Mouse (Mus musculus) stomach, embryonic 15.5 days (tissue): ENCODE data around the gene Evc2. TPM values are rescaled to one million over a fixed set of nuclear protein-coding genes. Genes with fewer than 3 reads are reported as not detected.

Experiments used
- ATAC-seq: fragments of 200-750 bp; cut with Nextera tagmentation; 2 replicates; pipeline ENCODE4 v1.8.0; 2017; ENCODE audit warnings: low read depth, moderate number of reproducible peaks, moderate TSS enrichment; ENCODE audit not compliant: insufficient read depth, low FRiP score
- H3K27ac ChIP-seq: fragments of 300-500 bp; sonication (generic); 2 replicates; pipeline ENCODE4 v1.5.1; 2015; ENCODE audit warnings: mild to moderate bottlenecking, inconsistent platforms
- H3K27me3 ChIP-seq: fragments of 300-500 bp; sonication (generic); replicated peaks from 2 replicates; pipeline ENCODE4 v1.6.1; 2015; ENCODE audit warnings: inconsistent platforms
- H3K36me3 ChIP-seq: fragments of 300-500 bp; sonication (generic); 2 replicates; pipeline ENCODE4 v1.6.1; 2015; ENCODE audit warnings: inconsistent platforms
- H3K4me1 ChIP-seq: fragments of 300-500 bp; sonication (generic); 2 replicates; pipeline ENCODE4 v1.6.1; 2015; ENCODE audit warnings: inconsistent platforms
- H3K4me2 ChIP-seq: fragments of 300-500 bp; sonication (generic); 2 replicates; pipeline ENCODE4 v1.6.1; 2015; ENCODE audit warnings: mild to moderate bottlenecking, inconsistent platforms
- H3K4me3 ChIP-seq: fragments of 300-500 bp; sonication (generic); replicated peaks from 2 replicates; pipeline ENCODE4 v1.5.1; 2015; ENCODE audit warnings: inconsistent platforms
- H3K9ac ChIP-seq: fragments of 300-500 bp; sonication (generic); 2 replicates; pipeline ENCODE4 v1.6.1; 2015; ENCODE audit warnings: inconsistent platforms
- H3K9me3 ChIP-seq: fragments of 300-500 bp; sonication (generic); 2 replicates; pipeline ENCODE4 v1.6.1; 2016; ENCODE audit warnings: inconsistent platforms
- WGBS: fragments of 180-500 bp; shearing (Covaris S2); methylation state at CpG from one replicate; pipeline ENCODE4 v1.1.7; 2015; 5-methylcytosine and 5-hydroxymethylcytosine counted together
- polyA plus RNA-seq: library from polyadenylated mRNA; unstranded; fragments of >200 nt; fragmentation: Nextera tagmentation; extraction: Ambion mirVana; gene quantifications from 2 replicates; pipeline ENCODE4 v1.2.1, GENCODE M21; 2015

Evc2 gene
- polyA plus RNA-seq, 1 experiment from 2014 or later: 14.2 TPM

- Histone ChIP-seq H3K4me1 (no peaks in the 10 kb centered on the region), H3K4me3 (no peak overlapping the region), H3K36me3 (peaks cover 11% of the 10 kb centered on the region; the same call in 1 of the 2 replicates), H3K27ac (no peak overlapping the region), H3K4me2 (no peak overlapping the region), H3K9me3 (no peaks in the 10 kb centered on the region), H3K9ac (no peak overlapping the region), H3K27me3 (no peaks in the 10 kb centered on the region)
- no peak for ATAC-seq
- 75% methylated on average over 7 of the region's 7 CpGs for WGBS
Measured at GRCm38 (mm10) chr5:37377376-37377775, 39.1 kb downstream of the Evc2 start.

DNA sequence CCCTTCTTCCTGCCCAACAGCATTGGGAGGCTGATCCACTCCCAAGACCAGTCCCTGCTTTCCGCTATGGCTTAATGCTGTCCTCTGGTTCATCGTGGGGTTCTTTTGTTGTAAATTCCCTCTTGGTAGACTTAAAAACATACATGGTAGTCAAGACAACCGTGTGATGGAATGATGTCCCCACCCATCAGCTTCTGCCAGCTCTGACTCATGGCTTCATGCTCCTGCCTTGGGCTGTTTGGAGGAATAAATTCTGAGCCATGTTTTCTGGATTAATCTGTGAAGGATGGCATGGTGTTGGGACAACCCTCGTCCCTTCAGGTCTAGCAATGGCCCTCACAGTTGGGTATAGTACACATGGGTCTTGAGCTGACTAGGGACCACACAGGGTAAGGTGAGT is 42.3 kb downstream of the Evc2 start:
- H3K9me3 ChIP-seq: no peaks in the 10 kb centered on the region
- 84% methylated on average over 4 of the region's 4 CpGs for WGBS
- 0 out of 2 replicates have a peak, but pooled peaks cover 6% of the 10 kb centered on the region for H3K36me3 ChIP-seq
- no peak overlapping the region for H3K4me3 ChIP-seq
- no peak overlapping the region for H3K9ac ChIP-seq
- H3K27ac ChIP-seq: no peak overlapping the region
- no peaks in the 10 kb centered on the region for H3K27me3 ChIP-seq
- H3K4me2 ChIP-seq: no peak overlapping the region
- no peak for ATAC-seq
- H3K4me1 ChIP-seq: no peaks in the 10 kb centered on the region

DNA sequence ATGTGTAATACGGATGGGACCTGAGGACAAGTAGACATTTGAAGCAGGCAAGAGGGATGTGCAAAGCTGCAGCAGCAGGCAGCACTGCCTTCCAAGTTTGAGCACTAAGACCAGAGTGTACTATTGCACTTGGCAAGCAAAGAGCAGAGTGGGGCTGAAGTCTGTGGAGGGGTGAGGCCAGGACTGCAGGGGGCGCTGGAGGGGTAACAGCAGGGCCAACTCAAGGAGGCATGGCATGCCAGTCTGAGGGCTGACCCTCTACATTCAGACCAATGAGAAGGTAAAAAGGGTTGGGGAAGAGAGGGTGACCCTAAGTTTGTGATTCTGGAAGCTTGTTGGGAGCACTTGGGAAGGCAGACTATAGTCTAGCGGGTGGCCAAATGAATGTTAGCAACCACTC is 45.3 kb downstream of the Evc2 start:
- Histone ChIP-seq H3K4me3 (no peak overlapping the region), H3K9ac (no peak overlapping the region), H3K4me1 (no peaks in the 10 kb centered on the region), H3K9me3 (no peaks in the 10 kb centered on the region), H3K27me3 (no peaks in the 10 kb centered on the region), H3K4me2 (no peak overlapping the region), H3K36me3 (peaks cover 7% of the 10 kb centered on the region), H3K27ac (no peak overlapping the region)
- no peak for ATAC-seq
- WGBS: 88% methylated on average over 3 of the region's 3 CpGs

- ATAC-seq: no peak
- no peak overlapping the region for H3K27ac ChIP-seq
- H3K9ac ChIP-seq: no peak overlapping the region
- H3K4me2 ChIP-seq: no peak overlapping the region
- H3K9me3 ChIP-seq: no peaks in the 10 kb centered on the region
- H3K4me3 ChIP-seq: no peak overlapping the region
- WGBS: 81% methylated on average over 3 of the region's 3 CpGs
- H3K27me3 ChIP-seq: no peaks in the 10 kb centered on the region
- H3K4me1 ChIP-seq: no peaks in the 10 kb centered on the region
- peaks cover 13% of the 10 kb centered on the region for H3K36me3 ChIP-seq
Measured at GRCm38 (mm10) chr5:37388646-37389045, 50.3 kb downstream of the Evc2 start.

DNA sequence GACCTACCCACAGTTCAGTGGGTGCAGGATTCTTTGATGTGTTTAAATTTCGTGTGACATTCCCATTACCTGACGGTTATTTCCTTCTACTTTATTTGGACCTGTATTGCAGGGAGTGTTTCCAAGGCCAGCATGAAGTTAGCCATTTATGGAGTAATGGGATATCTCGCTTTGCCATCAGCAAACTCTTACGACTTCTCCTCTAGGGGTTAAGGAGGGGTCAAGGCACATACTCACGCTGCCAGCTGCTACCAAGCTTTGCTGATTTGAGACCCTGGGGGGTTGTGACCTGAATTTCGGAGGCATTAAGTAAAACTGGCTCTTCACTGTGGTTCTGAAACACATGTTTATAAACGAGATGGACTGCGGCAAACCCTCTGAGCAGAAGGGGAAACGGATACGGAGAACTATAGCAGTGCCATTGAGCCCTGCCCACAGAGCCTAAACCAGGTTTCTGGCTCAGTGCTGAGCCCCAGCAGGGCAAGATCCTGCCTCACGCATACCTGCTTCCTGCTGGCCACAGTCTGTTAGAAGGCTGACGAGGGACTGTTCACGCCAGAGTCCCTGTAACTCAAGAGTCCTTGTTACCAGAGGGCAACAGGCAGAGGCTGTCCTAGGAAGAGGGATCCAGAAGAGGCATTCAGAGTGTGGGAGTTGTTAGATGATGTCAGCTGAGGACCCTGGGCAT is 51.7 kb downstream of the Evc2 start:
- H3K36me3 ChIP-seq: peaks cover 13% of the 10 kb centered on the region
- no peak overlapping the region for H3K9ac ChIP-seq
- no peak overlapping the region for H3K4me2 ChIP-seq
- H3K4me1 ChIP-seq: no peaks in the 10 kb centered on the region
- H3K4me3 ChIP-seq: no peak overlapping the region
- no peaks in the 10 kb centered on the region for H3K9me3 ChIP-seq
- H3K27me3 ChIP-seq: no peaks in the 10 kb centered on the region
- ATAC-seq: no peak
- WGBS: 64% methylated on average over 13 of the region's 13 CpGs
- H3K27ac ChIP-seq: no peak overlapping the region

- H3K9me3 ChIP-seq: no peaks in the 10 kb centered on the region
- no peaks in the 10 kb centered on the region for H3K4me1 ChIP-seq
- no peak overlapping the region for H3K4me2 ChIP-seq
- H3K27me3 ChIP-seq: no peaks in the 10 kb centered on the region
- WGBS: 88% methylated on average over 10 of the region's 10 CpGs
- ATAC-seq: no peak
- peaks cover 13% of the 10 kb centered on the region for H3K36me3 ChIP-seq
- no peak overlapping the region for H3K4me3 ChIP-seq
- H3K27ac ChIP-seq: no peak overlapping the region
- H3K9ac ChIP-seq: no peak overlapping the region
Measured at GRCm38 (mm10) chr5:37390923-37391322, 52.6 kb downstream of the Evc2 start.

- Histone ChIP-seq H3K27ac (no peak overlapping the region), H3K4me3 (no peak overlapping the region), H3K27me3 (no peaks in the 10 kb centered on the region), H3K4me1 (no peaks in the 10 kb centered on the region), H3K9ac (no peak overlapping the region), H3K9me3 (no peaks in the 10 kb centered on the region), H3K4me2 (no peak overlapping the region), H3K36me3 (peaks cover 13% of the 10 kb centered on the region)
- WGBS: 91% methylated on average over 10 of the region's 10 CpGs
- no peak for ATAC-seq
Measured at GRCm38 (mm10) chr5:37391901-37392300, 53.6 kb downstream of the Evc2 start.

DNA sequence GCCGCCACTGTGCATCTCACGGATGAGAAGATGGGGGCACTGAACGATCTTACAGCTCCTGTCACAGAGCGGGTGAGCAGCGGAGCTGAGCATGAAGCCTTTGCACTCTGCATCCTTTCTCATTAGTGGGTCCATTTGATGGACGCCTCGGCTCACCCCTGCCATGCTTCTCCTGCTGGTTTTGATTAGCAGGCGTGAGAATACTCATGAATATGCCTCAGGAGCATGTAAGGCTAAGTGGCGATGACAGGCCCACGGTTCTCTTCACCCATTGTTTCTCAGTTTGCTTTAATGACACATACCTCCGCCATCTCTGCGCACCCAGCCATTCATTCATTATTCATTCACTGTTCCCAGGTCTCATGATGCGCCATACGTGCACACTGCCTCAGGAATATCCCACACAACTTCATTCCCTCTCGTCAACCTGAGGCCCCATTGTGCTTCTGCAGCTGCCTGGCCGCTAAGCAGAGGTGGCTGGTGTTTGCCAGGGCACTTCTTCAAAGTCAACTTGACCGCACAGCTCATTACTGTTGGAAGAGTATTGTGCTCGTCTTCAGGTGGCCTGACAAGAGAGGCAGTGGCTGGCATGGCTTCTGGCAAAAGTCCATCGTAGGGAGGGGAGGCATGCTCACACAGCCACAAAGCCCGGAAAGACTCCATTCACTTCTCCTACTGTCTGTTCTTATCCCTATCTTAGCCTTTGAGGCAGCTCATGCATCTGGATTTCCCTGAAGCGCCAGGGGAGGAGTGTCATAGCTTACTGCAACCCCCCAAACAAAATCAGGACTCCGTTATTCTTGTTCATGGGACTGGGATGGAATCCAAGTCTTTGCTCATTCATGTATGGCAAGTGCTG is 57.1 kb downstream of the Evc2 start:
- H3K4me3 ChIP-seq: no peak overlapping the region
- H3K27ac ChIP-seq: no peak overlapping the region
- H3K9ac ChIP-seq: no peak overlapping the region
- H3K9me3 ChIP-seq: no peaks in the 10 kb centered on the region
- no peaks in the 10 kb centered on the region for H3K4me1 ChIP-seq
- H3K36me3 ChIP-seq: peaks cover 10% of the 10 kb centered on the region
- H3K4me2 ChIP-seq: no peak overlapping the region
- no peaks in the 10 kb centered on the region for H3K27me3 ChIP-seq
- no peak for ATAC-seq
- WGBS: 87% methylated on average over 22 of the region's 22 CpGs

GRCm38 (mm10) chr5:37419028-37419427 is 80.7 kb downstream of the Evc2 start:
- Histone ChIP-seq H3K4me2 (no peak overlapping the region), H3K27me3 (no peaks in the 10 kb centered on the region), H3K9ac (no peak overlapping the region), H3K36me3 (no peaks in the 10 kb centered on the region; the same call in 1 of the 2 replicates), H3K9me3 (no peaks in the 10 kb centered on the region), H3K4me3 (no peak overlapping the region), H3K27ac (no peak overlapping the region), H3K4me1 (no peaks in the 10 kb centered on the region)
- no peak for ATAC-seq
- 86% methylated on average over 6 of the region's 6 CpGs for WGBS

DNA sequence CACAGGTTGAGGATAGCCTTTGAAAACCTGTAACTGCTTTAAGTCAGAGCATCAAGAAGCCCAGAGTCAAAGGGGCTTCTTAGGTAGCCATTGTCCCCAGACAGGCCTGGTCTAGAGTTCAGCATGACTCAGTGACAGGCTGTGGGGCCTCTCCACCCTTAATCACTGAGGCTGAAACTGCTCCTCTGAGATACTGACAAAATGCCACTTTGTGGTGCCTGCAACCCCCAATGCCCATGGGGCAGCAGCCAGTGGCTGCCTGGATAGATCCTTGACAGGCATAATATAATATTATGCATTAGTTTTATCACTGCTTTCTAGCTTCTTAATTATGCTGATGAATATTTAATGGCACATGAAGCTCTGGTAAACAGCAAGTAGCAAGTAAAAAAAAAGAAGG is 88.9 kb downstream of the Evc2 start:
- H3K9me3 ChIP-seq: no peaks in the 10 kb centered on the region
- ATAC-seq: no peak
- H3K9ac ChIP-seq: no peak overlapping the region

GRCm38 (mm10) chr5:37435417-37435816 is 97.1 kb downstream of the Evc2 start:
- Histone ChIP-seq H3K9ac (no peak overlapping the region), H3K27ac (no peak overlapping the region), H3K4me3 (no peak overlapping the region), H3K9me3 (no peaks in the 10 kb centered on the region), H3K36me3 (no peaks in the 10 kb centered on the region), H3K4me2 (no peak overlapping the region), H3K4me1 (no peaks in the 10 kb centered on the region), H3K27me3 (no peaks in the 10 kb centered on the region)
- 70% methylated on average over 3 of the region's 3 CpGs for WGBS
- no peak for ATAC-seq

More for the DNA sequence above, 88.9 kb downstream of the Evc2 start:
- Histone ChIP-seq H3K36me3 (0 out of 2 replicates have a peak, but pooled peaks cover 2% of the 10 kb centered on the region), H3K4me1 (no peaks in the 10 kb centered on the region), H3K27ac (no peak overlapping the region), H3K27me3 (no peaks in the 10 kb centered on the region), H3K4me2 (no peak overlapping the region), H3K4me3 (no peak overlapping the region)

- no peaks in the 10 kb centered on the region for H3K9me3 ChIP-seq
Measured at GRCm38 (mm10) chr5:37442767-37443166, 104.5 kb downstream of the Evc2 start.

More at GRCm38 (mm10) chr5:37442767-37443166, 104.5 kb downstream of the Evc2 start:
- no peak overlapping the region for H3K9ac ChIP-seq
- H3K36me3 ChIP-seq: no peaks in the 10 kb centered on the region
- ATAC-seq: no peak
- no peaks in the 10 kb centered on the region for H3K27me3 ChIP-seq
- H3K4me1 ChIP-seq: no peaks in the 10 kb centered on the region
- H3K4me3 ChIP-seq: no peak overlapping the region
- H3K4me2 ChIP-seq: no peak overlapping the region
- 87% methylated on average over 2 of the region's 2 CpGs for WGBS
- H3K27ac ChIP-seq: no peak overlapping the region
